Mouse (Mus musculus): ENCODE data around the gene Fbxw7.
A peak's percentile ranks its signal among the peaks of the same experiment; 100 is the strongest.

Gene Fbxw7

DNA sequence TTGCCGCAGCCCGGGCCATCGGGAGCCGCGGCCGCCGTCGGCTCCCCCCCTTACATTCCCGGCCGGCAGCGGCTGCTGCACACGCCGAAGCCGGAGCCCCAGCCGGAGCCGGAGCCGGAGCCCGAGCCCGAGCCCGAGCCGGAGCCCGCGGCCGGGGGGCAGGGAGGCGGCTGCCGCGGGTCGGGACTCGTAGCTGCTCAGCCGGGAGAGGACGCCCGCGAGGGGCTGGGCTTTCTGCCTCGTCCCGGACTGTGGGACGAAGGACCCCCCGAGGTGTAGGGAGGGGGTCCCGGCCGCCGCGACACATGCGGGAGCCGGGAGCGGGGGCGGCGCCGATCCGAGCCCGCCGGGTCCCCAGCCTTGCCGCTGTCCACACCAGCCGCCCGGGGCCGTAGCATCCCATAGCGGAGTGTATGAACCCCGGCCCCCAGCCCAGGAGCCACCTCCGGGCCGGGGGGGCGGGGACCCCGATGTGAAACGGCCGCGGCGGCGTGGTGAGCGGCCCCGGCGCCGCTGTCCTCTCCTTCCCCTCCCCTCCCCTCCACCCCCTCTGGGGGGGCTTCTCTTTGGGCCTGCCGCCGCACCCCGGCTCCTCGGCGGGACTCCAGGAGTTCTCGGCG lies at the start of gene Fbxw7:
TSS of gene Fbxw7 (plus strand) at position 507 of the 620 bp plus-strand sequence.
- DNase-seq = peak; percentile 11 to 44

GRCm38 (mm10) chr3:84768940-84769339 lies 46.1 kb upstream of the Fbxw7 start:
- no peak for DNase-seq

- DNase-seq = no peak
Measured at GRCm38 (mm10) chr3:84769411-84769810, 45.7 kb upstream of the Fbxw7 start.

DNA sequence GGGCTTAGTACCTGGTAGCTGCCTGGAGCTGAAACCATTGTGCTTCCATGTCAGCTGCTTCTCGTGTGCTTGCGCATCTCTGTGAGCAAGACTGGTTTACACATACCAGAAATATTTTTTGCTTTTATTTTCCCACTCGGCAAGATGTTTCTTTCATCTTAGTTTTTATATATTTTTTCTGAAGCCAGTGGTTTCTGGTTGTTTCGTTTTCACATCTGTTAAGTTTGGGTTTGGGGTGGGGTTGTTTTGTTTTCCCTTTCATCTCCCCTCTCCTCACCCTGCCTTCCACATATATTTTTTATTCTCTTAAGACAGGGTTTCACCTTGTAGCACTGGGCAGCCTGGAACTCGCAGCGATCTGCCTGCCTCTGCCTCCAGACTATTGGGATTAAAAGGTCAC lies 44.5 kb upstream of the Fbxw7 start:
- no peak for DNase-seq

- no peak for DNase-seq
Measured at GRCm38 (mm10) chr3:84771980-84772379, 43.1 kb upstream of the Fbxw7 start.

GRCm38 (mm10) chr3:84774246-84775066 lies 40.6 kb upstream of the Fbxw7 start:
- DNase-seq = no peak

- DNase-seq = peak in 1 of 2 experiments; percentile 22
Measured at GRCm38 (mm10) chr3:84775067-84775423, 40.0 kb upstream of the Fbxw7 start.

- no peak for DNase-seq
Measured at GRCm38 (mm10) chr3:84775577-84775976, 39.5 kb upstream of the Fbxw7 start.

DNA sequence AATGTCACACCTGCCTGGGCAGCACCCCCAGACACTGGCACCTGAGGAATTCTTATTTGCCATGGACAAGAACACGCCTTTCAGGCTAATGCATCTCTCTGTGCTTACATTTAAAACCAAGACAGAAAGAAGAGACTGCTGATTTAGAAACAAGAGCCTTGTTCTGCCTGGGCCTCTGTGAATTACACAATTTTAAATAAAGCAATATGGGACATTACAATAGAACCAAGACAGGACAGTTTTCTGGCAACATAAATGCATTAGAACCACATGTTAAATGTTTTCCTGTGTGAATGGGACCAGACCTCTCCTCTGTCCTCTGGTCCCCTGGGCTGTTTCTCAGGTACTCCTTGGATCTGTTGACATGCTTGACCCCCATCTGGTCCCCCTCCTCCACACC lies 39.0 kb upstream of the Fbxw7 start:
- no peak for DNase-seq

DNA sequence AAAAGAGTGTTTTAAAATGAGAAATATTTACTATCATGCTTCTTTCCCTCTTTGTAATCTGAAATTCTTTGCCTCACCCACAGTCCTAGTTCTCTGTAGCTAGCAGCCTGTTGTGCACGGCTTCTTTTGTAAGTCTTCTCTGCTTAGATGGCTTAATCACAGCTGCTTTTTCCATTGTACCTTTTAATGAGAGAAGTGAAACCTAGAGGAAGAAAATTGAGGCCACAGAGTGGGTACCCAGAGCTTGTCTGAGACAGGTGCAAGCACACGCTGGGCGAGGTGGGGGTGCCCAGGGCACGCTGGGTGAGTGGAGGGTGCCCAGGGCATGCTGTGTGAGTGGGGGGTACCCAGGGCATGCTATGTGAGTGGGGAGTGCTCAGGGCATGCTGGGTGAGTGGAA lies 27.2 kb upstream of the Fbxw7 start:
- DNase-seq = no peak

GRCm38 (mm10) chr3:84804036-84804435 lies 11.0 kb upstream of the Fbxw7 start:
- DNase-seq = no peak

- DNase-seq = no peak
Measured at GRCm38 (mm10) chr3:84806206-84806605, 8.9 kb upstream of the Fbxw7 start.

- no peak for DNase-seq
Measured at GRCm38 (mm10) chr3:84807826-84808225, 7.2 kb upstream of the Fbxw7 start.

DNA sequence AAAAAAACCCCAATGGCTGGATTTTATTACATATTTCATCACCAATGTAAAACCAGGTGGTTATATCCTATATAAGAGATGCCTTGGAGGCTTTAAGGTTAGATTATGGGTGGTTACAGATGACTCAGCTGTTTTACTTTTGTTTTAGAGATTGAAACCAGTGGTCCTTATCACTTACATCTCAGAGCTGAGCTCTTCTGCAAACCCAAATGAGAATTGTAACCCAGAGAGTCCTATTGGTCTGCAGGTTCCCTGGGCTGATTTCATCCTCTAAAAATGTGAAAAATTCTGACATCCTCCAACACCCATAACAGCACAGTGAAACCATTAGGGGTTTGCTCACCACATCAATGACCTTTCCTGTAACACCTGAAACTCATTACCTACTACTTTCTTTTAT lies 6.2 kb upstream of the Fbxw7 start:
- no peak for DNase-seq

GRCm38 (mm10) chr3:84810803-84811202 lies 4.3 kb upstream of the Fbxw7 start:
- no peak for DNase-seq

DNA sequence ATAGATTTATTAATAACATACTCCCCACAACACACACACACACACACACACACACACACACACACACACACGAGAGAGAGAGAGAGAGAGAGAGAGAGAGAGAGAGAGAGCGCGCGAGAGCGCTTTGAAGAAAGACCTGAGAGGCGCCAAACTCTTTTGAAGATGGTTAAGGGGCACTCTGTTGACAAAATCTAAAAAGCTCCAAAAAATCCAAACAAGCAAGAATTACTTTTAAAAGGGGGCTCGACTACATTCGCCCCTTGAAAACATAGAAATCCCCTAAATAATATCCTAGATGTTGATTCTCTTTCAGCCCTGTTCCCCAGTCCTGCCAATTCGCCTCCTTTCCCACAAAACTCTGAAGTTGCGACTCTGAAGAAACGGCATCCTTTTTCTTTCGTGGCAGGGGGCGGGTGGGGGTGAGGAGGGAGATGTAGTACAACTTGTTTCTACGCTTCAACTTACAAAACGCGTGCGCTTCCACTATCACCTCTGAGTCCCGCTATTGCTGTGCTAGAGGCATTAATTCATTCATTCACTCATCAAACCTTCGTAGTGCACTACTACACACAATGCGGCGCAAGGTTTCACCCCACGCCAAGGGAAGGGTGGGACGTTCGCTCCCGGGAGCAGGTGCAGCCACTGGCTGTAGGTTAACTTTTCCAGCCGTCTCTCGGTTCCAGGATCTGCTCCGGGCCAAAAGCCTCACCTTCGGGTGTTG lies 1.5 kb upstream of the Fbxw7 start:
- no peak for DNase-seq

DNA sequence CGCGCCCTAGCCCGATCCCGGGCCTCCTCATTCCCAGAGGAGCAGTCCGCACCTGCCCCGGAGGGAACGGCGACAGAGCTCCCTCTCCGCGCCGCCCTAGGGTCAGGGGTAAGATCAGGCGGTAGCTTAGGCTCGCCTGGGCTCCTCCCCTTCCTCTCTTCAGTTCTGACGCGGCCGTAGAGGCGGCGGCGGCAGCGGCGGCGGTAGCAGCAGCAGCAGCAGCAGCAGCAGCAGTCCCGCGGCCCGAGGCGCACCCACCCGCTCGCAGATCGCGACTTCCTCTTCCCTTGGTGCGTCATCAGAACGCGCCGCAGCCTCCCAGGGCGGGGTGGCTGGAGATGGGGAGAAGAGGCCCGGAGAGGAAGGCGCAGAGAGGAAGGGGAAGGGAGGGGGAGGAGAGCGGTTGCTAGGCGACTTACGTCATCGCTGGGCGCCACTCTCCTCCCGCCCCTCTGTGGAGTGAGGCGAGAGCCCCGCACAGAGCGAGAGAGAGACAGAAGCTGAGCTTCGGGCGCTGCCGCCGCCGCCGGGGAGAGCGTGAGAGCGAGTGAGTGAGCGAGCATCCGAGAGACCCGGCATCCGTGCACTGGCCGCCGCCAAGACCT lies 809 bp upstream of the Fbxw7 start:
- DNase-seq = peak; percentile 99 to 100

DNA sequence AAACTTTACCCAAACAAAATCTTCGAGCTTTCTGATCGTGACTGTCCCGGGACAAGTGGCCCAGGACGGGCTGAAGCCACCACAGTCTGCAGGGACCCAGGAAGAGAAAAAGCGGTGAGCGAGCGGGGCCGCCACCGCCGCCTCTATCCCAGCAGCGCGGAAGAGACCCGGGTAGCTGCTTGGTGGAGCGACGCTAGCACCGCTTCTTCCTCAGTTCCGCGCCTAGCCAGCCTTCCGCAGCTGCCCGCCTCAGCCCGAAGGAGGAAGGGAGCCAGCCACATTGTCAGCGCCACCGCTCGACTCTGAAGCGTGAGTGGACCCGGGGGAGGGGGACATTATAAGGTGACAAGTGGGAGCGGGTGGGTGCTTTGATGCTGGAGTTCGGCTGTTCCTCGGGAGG lies 393 bp downstream of the Fbxw7 start:
- DNase-seq = peak; percentile 24 to 61

DNA sequence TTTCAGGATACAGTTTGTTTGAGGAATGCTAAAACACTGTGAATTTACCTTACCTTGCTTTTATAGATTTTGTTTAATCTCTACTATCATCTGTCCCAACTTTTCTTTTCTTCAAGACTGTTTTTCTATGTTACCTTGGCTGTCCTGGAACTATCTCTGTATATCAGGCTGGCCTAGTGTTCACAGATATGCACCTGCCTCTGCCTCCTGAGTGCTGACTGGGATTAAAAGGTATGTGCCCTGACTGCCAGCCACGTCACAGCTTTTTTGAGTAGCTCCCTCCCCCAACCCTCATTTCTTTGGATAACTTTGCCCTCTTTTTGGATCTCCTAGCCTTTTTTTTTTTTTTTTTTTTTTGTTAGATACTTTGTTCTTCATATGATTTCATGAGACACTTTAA lies 1.9 kb downstream of the Fbxw7 start:
- DNase-seq = no peak

DNA sequence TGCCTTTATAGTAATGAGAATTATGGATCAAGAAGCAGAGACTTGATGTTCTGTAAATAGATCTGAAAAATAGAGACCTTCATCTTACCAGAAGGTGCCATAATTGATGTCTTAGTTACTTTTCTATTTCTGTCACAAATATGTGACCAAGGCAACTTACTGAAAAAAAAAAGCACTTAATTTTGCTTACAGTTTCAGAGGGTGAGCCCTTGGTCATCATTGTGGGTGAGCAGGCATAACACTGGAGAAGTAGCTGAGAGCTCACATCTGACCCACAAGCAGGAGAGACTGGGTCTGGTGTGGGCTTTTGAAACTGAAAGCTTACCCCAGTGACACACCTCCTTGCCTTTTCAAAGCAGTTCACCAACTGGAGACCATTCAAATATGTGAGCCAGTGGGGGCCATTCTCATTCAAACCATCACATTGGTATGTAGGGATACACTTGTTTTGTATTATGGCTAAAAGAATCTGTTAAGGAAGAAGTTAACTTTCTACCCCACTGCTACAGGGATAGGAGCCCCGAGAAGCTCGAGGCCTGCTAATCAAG lies 5.7 kb downstream of the Fbxw7 start:
- no peak for DNase-seq

- DNase-seq = no peak
Measured at GRCm38 (mm10) chr3:84825990-84826389, 10.9 kb downstream of the Fbxw7 start.

GRCm38 (mm10) chr3:84826405-84826804 lies 11.3 kb downstream of the Fbxw7 start:
- DNase-seq = no peak

GRCm38 (mm10) chr3:84826938-84827337 lies 11.9 kb downstream of the Fbxw7 start:
- DNase-seq = no peak
